Mouse (Mus musculus) olfactory bulb, adult 2 months (tissue): ENCODE measurements around the gene Nsrp1. TPM values are rescaled to one million over a fixed set of nuclear protein-coding genes. Genes with fewer than 3 reads are reported as not detected.
A peak's percentile ranks its signal among the peaks of the same experiment; 100 is the strongest.
"Not testable (repeated sequence)": the region's sequence is repeated elsewhere in the genome, so short reads cannot be mapped to it uniquely, and the experiment has no call there.

Experiments used
- H3K27ac ChIP-seq: fragments of 200-500 bp; 2 replicates; pipeline ENCODE4 v1.5.1; 2012; ENCODE audit warnings: low read depth, low read length; ENCODE audit not compliant: insufficient read depth
- H3K4me1 ChIP-seq: fragments of 200-500 bp; 2 replicates; pipeline ENCODE4 v1.6.1; 2012; ENCODE audit warnings: low read length; ENCODE audit not compliant: control insufficient read depth, insufficient read depth
- H3K4me3 ChIP-seq: fragments of 200-500 bp; 2 replicates; pipeline ENCODE4 v1.5.1; 2012; ENCODE audit warnings: mild to moderate bottlenecking, low read depth, low read length, moderate library complexity; ENCODE audit not compliant: insufficient read depth
- CTCF ChIP-seq: fragments of 200-500 bp; IDR thresholded peaks from 2 replicates; pipeline ENCODE4 v1.5.1; 2012; ENCODE audit warnings: low read depth, mild to moderate bottlenecking, low read length, moderate library complexity; ENCODE audit not compliant: insufficient read depth
- POLR2A ChIP-seq: fragments of 200-500 bp; IDR thresholded peaks from 2 replicates; pipeline ENCODE4 v1.6.1; 2012; ENCODE audit warnings: mild to moderate bottlenecking, low read depth, low read length, moderate library complexity; ENCODE audit not compliant: insufficient read depth
- WGBS: fragments of 180-500 bp; shearing (Covaris S2); methylation state at CpG from one replicate; pipeline ENCODE4 v1.1.7; 2018; 5-methylcytosine and 5-hydroxymethylcytosine counted together
- polyA plus RNA-seq: library from polyadenylated mRNA; stranded (reverse); fragments of >200 nt; gene quantifications from 2 replicates; pipeline ENCODE4 v1.2.4, GENCODE M21; 2012; ENCODE audit warnings: low replicate concordance; ENCODE audit not compliant: missing spikeins, insufficient read depth, insufficient read length

Gene Nsrp1
- polyA plus RNA-seq = not detected in 2 replicates

- peak within 1 kb of the TSS; percentile 82 for H3K4me3 ChIP-seq
- 3% methylated on average over 48 of the region's 48 CpGs for WGBS
- peak; percentile 80 for TF ChIP-seq POLR2A
- no peak for TF ChIP-seq CTCF
- H3K4me1 ChIP-seq = no peaks in the 10 kb centered on the region
- peak within 1 kb of the TSS; percentile 87 for H3K27ac ChIP-seq
Measured at GRCm38 (mm10) chr11:77078273-77079134, at the start of gene Nsrp1. TSS of gene Nsrp1 (minus strand) at chr11:77078435.

- Histone ChIP-seq H3K4me3 (no peak overlapping the region), H3K4me1 (no peaks in the 10 kb centered on the region), H3K27ac (no peak overlapping the region)
- 75% methylated on average over 6 of the region's 6 CpGs for WGBS
- TF ChIP-seq POLR2A (no peak), CTCF (no peak)
Measured at GRCm38 (mm10) chr11:77111141-77111540, 32.9 kb upstream of the Nsrp1 start.

- WGBS = 85% methylated on average over 6 of the region's 6 CpGs
- TF ChIP-seq CTCF (no peak), POLR2A (no peak)
- Histone ChIP-seq H3K4me3 (no peak overlapping the region), H3K4me1 (no peaks in the 10 kb centered on the region), H3K27ac (no peak overlapping the region)
Measured at GRCm38 (mm10) chr11:77108442-77108841, 30.2 kb upstream of the Nsrp1 start.

GRCm38 (mm10) chr11:77107872-77108271, 29.6 kb upstream of the Nsrp1 start:
- H3K4me3 ChIP-seq, H3K27ac ChIP-seq, H3K4me1 ChIP-seq: not testable (repeated sequence)
- 90% methylated on average over 12 of the region's 12 CpGs for WGBS

- no peak for TF ChIP-seq POLR2A
- TF ChIP-seq CTCF = no peak
- Histone ChIP-seq H3K4me1 (no peaks in the 10 kb centered on the region), H3K4me3 (no peak overlapping the region), H3K27ac (no peak overlapping the region)
- WGBS = 98% methylated on average over 6 of the region's 6 CpGs
Measured at GRCm38 (mm10) chr11:77106961-77107360, 28.7 kb upstream of the Nsrp1 start.

- Histone ChIP-seq H3K4me3 (no peak overlapping the region), H3K27ac (no peak overlapping the region), H3K4me1 (no peaks in the 10 kb centered on the region)
- TF ChIP-seq CTCF (0 out of 2 replicates have a peak, but pooled peaks have one; percentile 22), POLR2A (no peak)
- 12% methylated on average over 10 of the region's 10 CpGs for WGBS
Measured at GRCm38 (mm10) chr11:77100137-77100937, 22.1 kb upstream of the Nsrp1 start.

- 89% methylated on average over 19 of the region's 19 CpGs for WGBS
- no peak for TF ChIP-seq POLR2A
- no peak for TF ChIP-seq CTCF
- H3K4me1 ChIP-seq = no peaks in the 10 kb centered on the region
- no peak overlapping the region for H3K27ac ChIP-seq
- no peak overlapping the region for H3K4me3 ChIP-seq
Measured at GRCm38 (mm10) chr11:77098332-77098972, 20.2 kb upstream of the Nsrp1 start.

- WGBS = 82% methylated on average over 7 of the region's 7 CpGs
- Histone ChIP-seq H3K4me3 (no peak overlapping the region), H3K27ac (no peak overlapping the region), H3K4me1 (no peaks in the 10 kb centered on the region)
- TF ChIP-seq POLR2A (no peak), CTCF (no peak)
Measured at GRCm38 (mm10) chr11:77096991-77097390, 18.8 kb upstream of the Nsrp1 start.
